Mouse (Mus musculus) bone marrow macrophage, adult 2 months (primary cell): ENCODE data around the gene Mapk3. TPM values are rescaled to one million over a fixed set of nuclear protein-coding genes. Genes with fewer than 3 reads are reported as not detected.

Experiments
- H3K27ac ChIP-seq: 2 replicates; pipeline ENCODE4 v1.5.1; 2012; ENCODE audit warnings: low read depth, low read length; ENCODE audit not compliant: insufficient read depth
- H3K4me1 ChIP-seq: 2 replicates; pipeline ENCODE4 v1.6.1; 2012; ENCODE audit warnings: low read length; ENCODE audit not compliant: control insufficient read depth, insufficient read depth
- H3K4me3 ChIP-seq: 2 replicates; pipeline ENCODE4 v1.5.1; 2012; ENCODE audit warnings: mild to moderate bottlenecking, low read length, moderate library complexity; ENCODE audit not compliant: insufficient read depth
- CTCF ChIP-seq: IDR thresholded peaks from 2 replicates; pipeline ENCODE4 v1.5.1; 2012; ENCODE audit warnings: low read depth, mild to moderate bottlenecking, low read length, moderate library complexity
- POLR2A ChIP-seq: IDR thresholded peaks from 2 replicates; pipeline ENCODE4 v1.6.1; 2012; ENCODE audit warnings: mild to moderate bottlenecking, low read depth, low read length, borderline replicate concordance
- polyA plus RNA-seq: library from polyadenylated mRNA; stranded (reverse); fragments of >200 nt; gene quantifications from 2 replicates; pipeline ENCODE4 v1.2.4, GENCODE M21; 2012; ENCODE audit not compliant: missing spikeins, insufficient read depth, insufficient read length

Gene Mapk3
- polyA plus RNA-seq, 1 experiment, result 390 TPM

GRCm38 (mm10) chr7:126780971-126781635, 21.7 kb downstream of the Mapk3 start, which contains the start of gene Tbx6:
TSS of gene Tbx6 (plus strand) at chr7:126781483.
- Histone ChIP-seq H3K27ac (no peak within 1 kb of the TSS), H3K4me3 (peak within 1 kb of the TSS; percentile 54), H3K4me1 (peaks cover 17% of the 10 kb centered on the region)
- TF ChIP-seq CTCF (no peak), POLR2A (no peak)

- Histone ChIP-seq H3K4me1 (peaks cover 13% of the 10 kb centered on the region), H3K27ac (no peak overlapping the region), H3K4me3 (no peak overlapping the region)
- no peak for TF ChIP-seq POLR2A
- no peak for TF ChIP-seq CTCF
These were observed 22.4 kb downstream of the Mapk3 start for GRCm38 (mm10) chr7:126781661-126782370.

- Histone ChIP-seq H3K27ac (no peak overlapping the region), H3K4me1 (peaks cover 13% of the 10 kb centered on the region)
- TF ChIP-seq POLR2A, result no peak
- TF ChIP-seq CTCF, result no peak
These were observed 23.3 kb downstream of the Mapk3 start for GRCm38 (mm10) chr7:126782693-126783092.

GRCm38 (mm10) chr7:126784469-126784868, 25.1 kb downstream of the Mapk3 start:
- Histone ChIP-seq H3K4me1 (peaks cover 8% of the 10 kb centered on the region), H3K4me3 (no peak overlapping the region), H3K27ac (no peak overlapping the region)
- no peak for TF ChIP-seq POLR2A

More at GRCm38 (mm10) chr7:126782693-126783092, 23.3 kb downstream of the Mapk3 start:
- no peak overlapping the region for H3K4me3 ChIP-seq

GRCm38 (mm10) chr7:126785056-126785455, 25.7 kb downstream of the Mapk3 start:
- Histone ChIP-seq H3K4me1 (peaks cover 5% of the 10 kb centered on the region), H3K27ac (no peak overlapping the region), H3K4me3 (no peak overlapping the region)
- TF ChIP-seq POLR2A (no peak), CTCF (no peak)

GRCm38 (mm10) chr7:126786142-126786541, 26.7 kb downstream of the Mapk3 start:
- Histone ChIP-seq H3K27ac (no peak overlapping the region), H3K4me3 (no peak overlapping the region), H3K4me1 (0 out of 2 replicates have a peak, but pooled peaks cover 2% of the 10 kb centered on the region)
- TF ChIP-seq CTCF (no peak), POLR2A (no peak)

GRCm38 (mm10) chr7:126789141-126789540, 29.7 kb downstream of the Mapk3 start:
- H3K4me1 ChIP-seq, result peaks cover 4% of the 10 kb centered on the region
- H3K27ac ChIP-seq, result no peak overlapping the region
- TF ChIP-seq POLR2A (no peak), CTCF (no peak)
- H3K4me3 ChIP-seq, result no peak overlapping the region

- Histone ChIP-seq H3K4me3 (peak within 1 kb of the TSS; percentile 82), H3K27ac (peak within 1 kb of the TSS; percentile 89), H3K4me1 (peaks cover 9% of the 10 kb centered on the region)
- no peak for TF ChIP-seq POLR2A
- no peak for TF ChIP-seq CTCF
These were observed 32.7 kb downstream of the Mapk3 start, which contains the start of gene Ppp4c for GRCm38 (mm10) chr7:126791851-126792720. TSS of gene Ppp4c (minus strand) at chr7:126792496.

- no peak for TF ChIP-seq POLR2A
- no peak for TF ChIP-seq CTCF
- Histone ChIP-seq H3K4me1 (peaks cover 9% of the 10 kb centered on the region), H3K27ac (peak overlapping the region; percentile 54), H3K4me3 (peak overlapping the region; percentile 52)
These were observed 33.5 kb downstream of the Mapk3 start for GRCm38 (mm10) chr7:126792721-126793443.
